Mouse (Mus musculus) gastrocnemius, postnatal 14 days (tissue): ENCODE measurements at regions not wholly inside any gene's neighbourhood (a gene's known extent, or its start where the extent isn't known, plus 50 kb on each side); places are given as distances from the start of the nearest gene placed in this dataset.

ENCODE experiments used
- DNase-seq: peaks from one replicate; pipeline ENCODE4 v3.0.0; 2021; ENCODE audit warnings: mixed read lengths
- intact Hi-C: fragments of 180-260 bp; cut with DNase I; formaldehyde crosslinking; loops from one replicate; pipeline ENCODE4 v1.15.1; 2025; ENCODE audit warnings: low total_unique reads

DNA sequence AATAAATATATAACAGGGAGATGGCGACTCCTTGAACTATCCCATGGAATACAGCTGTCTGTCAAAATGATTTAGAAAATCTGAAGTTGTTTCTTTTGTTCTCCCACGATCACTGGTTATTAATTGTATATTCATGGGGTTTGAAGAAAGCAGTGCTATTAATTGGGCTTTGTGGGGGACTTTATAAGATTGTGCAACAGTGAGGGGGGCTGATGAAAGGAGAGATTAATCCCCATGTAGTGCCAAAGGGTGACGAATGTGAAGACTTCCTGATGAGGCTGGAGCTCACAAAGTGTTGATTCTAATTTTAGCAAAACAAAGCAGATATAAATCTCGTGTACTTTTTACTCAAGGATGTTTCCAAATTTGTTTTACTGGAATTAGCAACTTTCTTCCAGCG lies 340.0 kb upstream of the Id4 start:
- intact Hi-C loops = no loop called here
- no peak for DNase-seq

DNA sequence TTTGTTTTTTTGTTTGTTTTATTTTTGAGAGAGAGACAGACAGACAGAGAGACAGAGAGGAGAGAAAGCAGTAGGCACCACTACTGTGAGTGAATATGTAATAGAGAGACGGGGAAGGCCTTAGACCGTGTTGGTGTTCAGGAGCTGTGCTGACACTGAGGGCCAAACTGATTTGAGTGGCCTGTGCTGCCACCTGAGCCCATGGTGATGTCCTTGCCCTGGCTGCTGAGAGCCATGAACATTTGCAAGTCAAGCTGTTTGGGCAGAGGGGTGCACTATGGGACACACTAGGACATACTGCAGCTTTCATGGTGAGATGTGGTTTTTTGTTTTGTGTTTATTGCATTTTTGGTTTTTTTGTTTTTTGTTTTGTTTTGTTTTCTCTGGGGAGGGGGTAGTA lies 320.3 kb upstream of the Id4 start:
- intact Hi-C loops = no loop called here
- no peak for DNase-seq

DNA sequence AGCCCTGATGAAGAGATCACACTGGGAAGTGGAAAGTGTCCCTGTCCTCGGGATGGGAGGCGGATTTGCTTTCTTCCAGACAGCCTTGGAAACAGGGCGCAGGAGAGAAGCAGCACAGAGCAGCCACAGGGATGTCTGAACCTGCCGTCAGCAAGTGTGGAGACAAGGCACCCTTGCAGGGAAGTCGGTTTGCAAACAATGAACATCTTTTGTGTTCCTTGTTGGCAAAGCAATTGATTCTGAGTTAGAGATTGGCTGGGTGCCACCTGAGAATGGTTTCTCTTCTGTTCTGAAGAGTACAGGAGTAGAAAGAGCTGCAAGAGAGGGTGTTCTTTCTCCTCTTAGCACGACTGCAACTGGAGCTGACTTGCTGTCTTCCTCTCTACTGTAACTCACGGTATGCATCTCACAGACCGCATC lies 318.6 kb upstream of the Id4 start:
- intact Hi-C loops = no loop called here
- peak; percentile 15 for DNase-seq

DNA sequence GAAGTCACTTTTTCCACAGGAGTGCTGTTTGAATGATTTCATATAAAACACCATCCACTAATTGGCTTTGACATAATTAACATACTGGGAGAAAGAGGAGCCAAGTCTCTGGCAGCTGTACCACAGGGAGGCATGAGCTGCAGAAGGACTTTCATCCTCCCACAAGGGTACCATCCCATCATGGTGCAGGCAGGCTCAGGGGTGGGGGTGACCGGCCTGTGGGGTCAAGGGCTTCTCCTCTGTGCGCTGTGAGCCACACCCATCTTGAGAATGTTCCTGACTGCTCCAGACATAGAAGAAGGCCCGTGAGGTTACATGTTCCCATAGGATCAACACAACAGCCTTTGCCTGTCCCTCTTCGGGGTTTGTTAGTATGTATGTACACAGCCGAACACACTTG lies 317.4 kb upstream of the Id4 start:
- intact Hi-C loops = no loop called here
- DNase-seq = no peak

DNA sequence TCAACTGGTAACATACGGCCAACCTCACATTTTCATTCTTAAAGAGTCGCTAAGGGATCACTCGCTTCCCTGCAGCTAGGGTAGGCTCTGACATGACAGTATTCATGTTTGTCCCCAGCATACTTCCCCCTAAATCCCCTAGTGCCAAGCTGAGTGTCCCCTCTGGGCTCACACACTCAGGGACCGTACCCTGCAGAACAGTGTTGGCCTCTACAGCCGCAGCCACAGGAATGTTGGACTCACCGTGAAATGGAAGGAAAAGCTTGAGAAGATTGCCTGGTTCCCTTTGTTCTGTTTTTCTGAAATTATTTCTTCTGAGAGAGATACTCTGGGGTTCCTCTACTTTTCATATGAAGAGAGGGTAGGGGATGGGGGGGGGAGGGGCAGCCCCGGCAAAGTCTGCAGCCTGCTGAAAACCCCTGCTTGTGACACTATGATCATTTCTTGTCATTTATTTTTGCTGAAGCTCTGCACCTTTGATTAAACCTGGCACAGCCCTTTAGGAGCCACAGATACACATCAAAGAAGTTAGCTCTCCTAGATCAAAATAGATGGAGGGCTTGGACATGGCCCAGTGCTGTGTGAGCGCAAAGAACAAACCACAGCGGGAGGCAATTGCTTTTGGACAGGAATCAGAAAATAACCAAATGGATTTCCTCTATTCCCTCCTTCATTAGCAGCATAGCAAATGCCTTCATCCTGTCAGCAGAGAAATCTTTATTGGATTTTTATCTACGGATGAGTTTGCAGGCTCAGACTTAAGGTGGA lies 312.7 kb upstream of the Id4 start:
- intact Hi-C loops = no loop called here
- DNase-seq = no peak

DNA sequence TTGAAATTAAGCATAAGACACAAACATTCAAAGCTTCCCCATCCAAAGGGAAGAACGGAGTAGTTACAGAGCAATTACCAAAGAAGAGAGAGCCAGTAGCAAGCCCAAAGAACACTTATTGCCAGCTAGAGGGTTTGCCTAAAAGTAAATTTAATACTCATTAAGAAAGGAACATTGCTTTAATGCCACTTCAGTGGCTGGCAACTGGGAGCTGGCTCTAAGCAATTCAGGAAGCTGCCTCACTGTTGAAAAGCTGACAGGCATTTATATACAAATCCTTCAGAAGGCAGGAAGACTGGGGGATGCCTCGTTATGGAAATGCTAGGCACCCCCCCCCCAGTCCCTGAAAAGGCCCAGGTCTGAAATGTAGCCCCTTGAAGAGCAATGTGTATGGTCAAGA lies 310.6 kb upstream of the Id4 start:
- intact Hi-C loops = no loop called here
- DNase-seq = no peak

DNA sequence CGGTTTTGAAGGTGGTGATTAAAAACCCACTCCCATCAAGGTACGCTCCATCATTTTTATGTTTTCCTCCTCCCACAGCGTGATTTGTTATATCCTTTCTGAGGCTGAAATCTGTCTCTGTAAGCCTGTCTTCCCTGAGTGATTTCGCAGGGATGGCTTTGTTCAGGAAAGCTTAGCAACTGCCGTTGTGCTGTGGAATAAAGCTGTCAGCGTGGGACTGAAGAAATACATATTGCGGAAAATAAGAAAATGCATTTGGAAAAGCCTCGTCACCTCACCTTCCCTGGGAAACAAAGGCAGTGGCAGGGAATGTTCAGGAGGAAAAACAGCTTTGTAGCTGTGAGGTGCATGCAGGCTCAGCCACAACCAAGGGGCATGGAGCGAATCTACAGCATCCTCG lies 310.0 kb upstream of the Id4 start:
- intact Hi-C loops = no loop called here
- DNase-seq = no peak

DNA sequence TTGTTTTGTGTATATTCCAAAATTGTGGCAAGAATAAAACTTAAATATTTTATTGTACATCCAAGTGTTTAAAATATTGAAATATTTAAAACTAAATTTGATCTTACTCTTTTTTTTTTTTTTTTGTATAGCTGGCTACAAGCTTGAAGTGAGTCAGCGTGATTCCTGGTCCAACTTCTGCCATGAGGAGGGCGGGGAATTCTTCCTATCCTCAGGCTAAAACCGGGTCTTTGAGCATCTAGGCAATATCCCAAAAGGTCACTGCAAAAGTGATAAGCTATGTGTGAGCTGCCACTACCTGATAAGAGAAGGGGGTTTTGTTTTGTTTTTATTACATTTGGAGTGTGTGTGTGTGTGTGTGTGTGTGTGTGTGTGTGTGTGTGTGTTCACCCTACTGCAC lies 308.1 kb upstream of the Id4 start:
- intact Hi-C loops = no loop called here
- DNase-seq = no peak

DNA sequence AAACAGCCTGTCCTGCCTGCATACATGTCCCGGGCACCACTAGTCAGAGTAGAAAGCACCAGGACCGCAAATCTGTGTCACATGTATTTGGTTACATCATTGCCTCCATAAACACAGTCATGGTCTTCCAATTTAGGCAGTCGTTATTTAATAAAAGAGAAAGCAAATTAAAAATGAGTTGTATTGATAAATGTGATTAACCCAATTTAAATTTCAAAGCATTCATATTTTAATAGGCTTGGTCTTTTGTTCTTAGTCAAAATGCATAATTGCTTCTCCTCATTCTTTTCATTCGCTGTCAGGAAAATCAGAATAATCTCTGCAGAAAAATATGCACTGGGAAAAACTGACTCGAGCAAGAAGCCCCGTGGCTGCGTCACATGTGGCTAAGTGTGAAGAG lies 307.3 kb upstream of the Id4 start:
- no peak for DNase-seq
- intact Hi-C loops = no loop called here

DNA sequence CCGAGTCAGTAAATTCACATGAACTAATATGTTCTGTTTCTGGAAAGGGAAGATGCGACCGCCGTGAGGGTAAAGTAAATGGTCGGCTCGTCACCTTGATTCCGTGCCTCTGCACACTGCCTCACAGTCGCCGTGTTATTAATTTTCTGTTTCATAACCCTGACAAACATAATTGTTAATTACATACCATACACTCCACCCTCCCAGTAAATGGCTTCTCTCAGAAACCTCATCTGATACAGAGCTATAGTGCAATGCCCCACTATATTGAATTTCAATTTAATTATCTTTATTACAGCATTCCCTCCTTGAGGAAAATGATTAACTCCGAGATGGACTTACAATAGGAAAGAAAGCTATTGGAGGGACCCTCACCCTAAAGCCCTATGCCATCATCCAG lies 305.5 kb upstream of the Id4 start:
- intact Hi-C loops = no loop called here
- no peak for DNase-seq

DNA sequence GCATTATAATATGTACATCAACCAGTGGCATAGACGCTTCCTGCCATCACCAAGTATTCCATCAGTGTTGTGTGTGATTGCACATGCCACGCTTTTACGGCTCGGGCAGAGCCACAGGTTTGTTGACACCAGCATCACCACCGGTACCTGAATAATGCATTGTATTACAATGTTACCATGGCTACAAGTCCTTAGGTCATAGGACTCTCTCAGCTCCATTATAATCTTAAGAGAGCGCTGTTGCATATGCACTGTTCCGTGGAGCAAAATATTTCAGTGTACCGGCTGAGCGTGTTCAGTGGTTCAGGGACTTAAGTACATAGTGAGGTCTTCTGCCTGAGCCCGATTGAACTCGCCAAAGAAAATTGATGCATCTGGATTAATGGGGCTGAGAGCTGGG lies 303.4 kb upstream of the Id4 start:
- DNase-seq = no peak
- intact Hi-C loops = no loop called here

DNA sequence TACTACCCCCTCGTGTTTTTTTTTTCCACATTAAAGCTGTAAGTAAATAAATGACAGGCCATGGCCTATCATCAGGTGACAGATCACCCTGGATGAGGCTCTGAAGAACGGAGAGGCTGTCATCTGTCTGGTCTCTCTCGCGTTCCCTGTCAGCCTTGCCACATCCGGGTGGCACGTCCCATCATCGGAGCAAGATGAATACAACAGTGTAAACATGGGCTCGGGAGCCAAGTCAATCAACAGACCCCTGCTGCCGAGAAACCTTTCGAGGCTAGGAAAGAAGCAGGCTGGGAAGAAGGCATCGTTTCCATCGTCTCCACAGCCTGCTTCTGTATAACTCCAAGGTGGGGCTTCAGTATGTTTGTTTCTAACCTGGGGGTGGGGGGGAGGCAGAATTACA lies 286.8 kb upstream of the Id4 start:
- no peak for DNase-seq

DNA sequence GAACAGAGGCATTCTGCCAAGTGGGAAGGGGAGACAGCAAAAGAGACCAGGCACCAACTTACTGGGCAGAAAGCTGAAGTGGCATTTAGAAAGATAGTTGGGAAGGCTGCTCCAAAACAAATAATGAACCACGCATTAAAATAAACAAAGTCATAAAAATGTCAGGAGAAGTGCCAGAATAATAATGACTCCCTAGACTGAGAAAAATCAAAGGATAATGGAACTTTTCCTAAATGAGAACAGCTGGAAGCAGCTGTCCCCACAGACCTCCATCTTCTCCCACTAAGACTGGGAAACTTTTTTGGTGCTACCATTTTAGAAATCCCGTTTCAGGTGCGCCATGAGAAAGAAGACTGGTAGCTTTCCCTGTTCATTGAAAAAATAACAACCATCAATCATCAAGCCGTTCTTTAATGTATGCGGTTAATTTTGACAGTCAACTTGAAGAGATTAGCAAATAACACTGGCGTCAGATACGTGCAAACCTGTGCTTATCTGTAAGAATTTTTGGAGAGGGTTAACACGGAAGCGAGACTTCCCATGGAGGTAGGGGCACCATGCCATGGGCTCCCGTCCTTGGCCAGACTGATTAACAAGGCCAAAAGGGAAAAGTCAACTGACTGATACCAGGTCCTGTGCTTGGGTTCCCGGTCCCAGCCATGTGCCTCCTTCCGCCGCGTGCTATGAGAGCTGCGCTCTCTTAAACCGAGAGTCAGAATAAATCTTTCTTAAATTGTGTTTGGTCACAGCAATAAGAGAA lies 286.1 kb upstream of the Id4 start:
- no peak for DNase-seq
- intact Hi-C loops = no loop called here

More for the DNA sequence above, 286.8 kb upstream of the Id4 start:
- intact Hi-C loops = no loop called here

DNA sequence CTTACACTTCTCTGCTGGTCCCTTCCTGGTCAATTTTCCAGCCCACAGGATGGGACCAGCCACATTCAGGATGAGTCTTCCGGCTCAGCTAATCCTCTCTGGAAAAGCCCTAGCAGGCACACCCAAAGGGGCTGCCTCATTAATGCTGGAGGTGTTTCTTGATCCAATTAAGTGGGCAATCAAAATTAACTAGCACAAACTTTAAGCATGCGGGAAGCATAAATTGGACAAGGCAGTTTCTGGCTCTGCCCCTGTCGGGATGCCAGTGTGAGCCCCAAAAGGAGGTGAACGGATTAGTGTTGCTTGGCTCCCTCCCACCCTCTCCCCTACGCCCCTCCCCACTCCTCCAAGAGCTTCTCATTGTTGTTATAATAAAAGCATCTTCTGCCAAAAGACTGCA lies 262.5 kb upstream of the Id4 start:
- DNase-seq = no peak
- intact Hi-C loops = no loop called here

DNA sequence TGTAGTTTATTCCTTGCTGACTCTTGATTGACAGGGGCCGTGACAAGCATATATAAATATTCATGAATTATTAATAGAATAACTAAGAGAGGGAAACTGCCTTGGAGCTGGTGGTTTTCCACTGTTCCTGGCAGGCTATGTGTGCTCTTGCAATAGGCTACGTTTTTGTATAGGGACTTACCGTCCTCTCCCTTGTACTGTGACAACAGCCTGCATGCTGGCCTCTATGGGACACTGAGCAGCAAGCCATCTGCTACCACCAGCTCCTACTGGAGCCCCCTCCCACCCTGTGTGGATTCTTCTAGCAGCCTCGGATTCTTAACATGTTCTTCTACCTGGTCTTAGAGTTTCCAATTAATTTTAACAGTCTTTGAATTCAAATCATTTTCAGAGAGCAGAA lies 261.6 kb upstream of the Id4 start:
- intact Hi-C loops = no loop called here
- no peak for DNase-seq

DNA sequence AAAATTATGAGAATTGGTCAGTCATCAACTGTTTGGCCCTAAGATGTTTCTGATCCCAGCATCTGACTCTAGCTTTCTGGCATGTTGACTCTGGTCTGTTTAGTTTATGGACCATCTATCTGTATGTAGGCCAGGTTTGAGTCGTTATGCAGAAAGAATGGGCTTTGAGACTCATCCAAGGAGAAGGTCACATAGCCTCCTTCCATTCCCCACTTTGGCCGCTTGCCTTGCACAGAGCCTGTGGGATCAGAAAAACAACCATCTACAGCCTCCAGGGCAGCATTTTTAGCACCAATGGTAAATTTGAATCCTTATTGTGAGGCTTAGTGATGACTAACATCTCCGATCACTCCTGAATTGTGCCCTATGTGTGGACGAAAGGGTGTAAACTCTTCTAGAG lies 257.9 kb upstream of the Id4 start:
- DNase-seq = peak; percentile 21

DNA sequence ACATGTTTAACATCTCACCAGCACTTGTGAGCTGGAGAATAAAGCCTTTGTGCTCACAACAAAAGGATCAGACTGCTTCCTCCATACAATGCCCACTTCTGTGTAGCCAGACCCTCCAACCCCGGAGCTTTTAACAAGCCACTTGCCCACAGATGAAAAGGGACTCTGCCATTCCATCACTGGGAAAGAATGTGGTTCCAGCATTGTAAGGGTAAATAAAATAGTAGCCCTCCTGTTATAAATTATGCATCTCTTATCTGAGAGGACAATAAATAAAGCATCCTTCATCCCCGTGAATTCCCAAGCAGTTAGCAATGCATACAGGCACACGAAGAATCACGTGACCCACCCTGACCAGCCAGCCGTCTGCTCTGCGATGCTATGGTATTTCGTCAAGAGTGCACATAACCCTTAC lies 247.7 kb upstream of the Id4 start:
- intact Hi-C loops = no loop called here
- no peak for DNase-seq

More for the DNA sequence above, 257.9 kb upstream of the Id4 start:
- intact Hi-C loops = no loop called here

DNA sequence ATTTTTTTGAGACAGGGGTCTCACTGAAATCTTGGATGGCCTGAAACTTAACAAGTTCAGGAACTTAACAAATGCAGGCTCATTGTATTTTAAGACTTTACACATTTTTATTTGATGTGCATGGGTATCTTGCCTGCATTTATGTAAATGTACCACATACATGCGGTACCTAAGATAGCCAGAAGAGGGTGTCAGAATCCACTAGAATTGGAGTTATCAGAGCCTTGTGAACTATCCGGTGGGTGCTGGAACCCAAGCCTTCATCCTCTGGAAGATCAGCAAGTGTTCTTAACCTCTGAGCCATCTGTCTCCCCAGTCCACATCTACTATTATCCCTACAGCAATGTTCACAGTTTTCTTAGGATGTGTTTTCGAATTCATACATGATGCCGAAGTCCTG lies 245.7 kb upstream of the Id4 start:
- no peak for DNase-seq
- intact Hi-C loops = no loop called here

DNA sequence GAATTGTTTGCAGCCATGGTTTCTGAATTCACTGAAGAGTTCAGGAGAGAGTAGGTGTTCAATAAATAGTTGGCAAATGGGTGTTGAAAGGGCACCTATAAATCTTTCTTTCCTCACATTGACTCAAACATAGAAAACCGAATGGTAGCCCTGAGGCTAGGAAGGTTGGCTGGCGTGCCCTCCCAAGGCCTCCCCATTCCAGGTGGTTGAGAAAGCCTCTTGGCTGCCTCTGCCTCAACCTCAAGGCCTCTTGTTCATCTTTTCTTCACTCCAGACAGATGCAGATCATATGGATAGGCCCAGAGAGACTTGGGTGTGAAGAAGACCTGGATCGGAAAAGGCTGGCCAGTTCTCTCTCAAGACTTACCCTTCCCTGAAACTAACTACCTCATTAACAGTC lies 245.0 kb upstream of the Id4 start:
- no peak for DNase-seq
- intact Hi-C loops = no loop called here

DNA sequence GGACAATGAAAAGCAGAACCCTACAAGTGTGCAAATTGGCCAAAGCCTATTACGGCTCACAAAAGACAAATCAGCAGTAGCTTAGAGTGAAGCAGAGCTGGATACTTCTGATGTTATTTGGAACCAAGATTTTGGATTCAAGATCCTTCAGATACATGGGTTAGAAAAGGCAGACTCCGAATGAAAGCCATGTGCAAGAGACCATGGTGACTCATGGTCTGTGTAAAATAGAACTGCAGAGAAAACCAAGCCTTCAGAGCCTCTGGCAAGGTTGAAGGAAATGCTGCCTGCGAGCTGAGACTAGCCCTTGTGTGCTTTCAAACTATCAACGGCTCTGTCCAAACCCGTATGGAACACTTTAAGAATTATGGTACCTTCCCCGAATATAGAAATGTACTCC lies 244.4 kb upstream of the Id4 start:
- DNase-seq = no peak
- intact Hi-C loops = no loop called here

DNA sequence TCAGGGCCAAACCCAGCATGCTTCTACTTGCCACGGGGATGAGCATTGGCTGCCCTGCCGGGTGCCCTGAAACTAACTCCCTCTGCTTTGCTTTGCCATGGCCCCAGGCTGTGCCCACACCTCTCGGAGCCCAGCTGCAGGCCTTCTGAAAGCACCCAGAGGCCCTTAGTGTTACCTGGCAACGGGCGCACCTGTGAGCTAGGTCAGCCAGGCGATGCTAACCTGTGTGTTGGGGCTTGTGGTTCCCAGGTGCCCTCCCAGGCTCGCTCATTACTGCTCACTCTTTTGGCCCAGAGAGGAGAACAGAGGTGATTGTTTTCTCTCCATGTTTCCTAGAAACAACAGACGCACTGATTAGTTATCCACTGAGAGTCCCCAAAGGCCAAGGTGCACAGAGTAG lies 243.4 kb upstream of the Id4 start:
- intact Hi-C loops = no loop called here
- DNase-seq = no peak
